Mouse (Mus musculus) kidney, embryonic 16.5 days (tissue): Measurements from ENCODE around the gene Zfp189. TPM values are rescaled to one million over a fixed set of nuclear protein-coding genes. Genes with fewer than 3 reads are reported as not detected.
"Not testable (repeated sequence)": the region's sequence is repeated elsewhere in the genome, so short reads cannot be mapped to it uniquely, and the experiment has no call there.

Experiments
- ATAC-seq: fragments of 200-750 bp; cut with Nextera tagmentation; 2 replicates; pipeline ENCODE4 v1.8.0; 2017; ENCODE audit warnings: moderate TSS enrichment; ENCODE audit not compliant: low FRiP score, low TSS enrichment
- H3K27ac ChIP-seq: fragments of 300-500 bp; sonication (generic); 2 replicates; pipeline ENCODE4 v1.5.1; 2014; ENCODE audit warnings: low read length
- H3K27me3 ChIP-seq: fragments of 300-500 bp; sonication (generic); 2 replicates; pipeline ENCODE4 v1.6.1; 2014; ENCODE audit warnings: low read length, control low read depth, mixed read lengths; ENCODE audit not compliant: insufficient read depth
- H3K36me3 ChIP-seq: fragments of 300-500 bp; sonication (generic); 2 replicates; pipeline ENCODE4 v1.6.1; 2014; ENCODE audit warnings: low read length, control low read depth, mixed read lengths; ENCODE audit not compliant: insufficient read depth
- H3K4me1 ChIP-seq: fragments of 300-500 bp; sonication (generic); 2 replicates; pipeline ENCODE4 v1.6.1; 2014; ENCODE audit warnings: low read length, control low read depth, mixed read lengths; ENCODE audit not compliant: insufficient read depth
- H3K4me2 ChIP-seq: fragments of 300-500 bp; sonication (generic); replicated peaks from 2 replicates; pipeline ENCODE4 v1.6.1; 2014; ENCODE audit warnings: low read depth, low read length
- H3K4me3 ChIP-seq: fragments of 300-500 bp; sonication (generic); 2 replicates; pipeline ENCODE4 v1.5.1; 2014; ENCODE audit warnings: mild to moderate bottlenecking, low read length
- H3K9ac ChIP-seq: fragments of 300-500 bp; sonication (generic); replicated peaks from 2 replicates; pipeline ENCODE4 v1.6.1; 2014; ENCODE audit warnings: low read length
- H3K9me3 ChIP-seq: fragments of 300-500 bp; sonication (generic); 2 replicates; pipeline ENCODE4 v1.6.1; 2016; ENCODE audit warnings: low read length, control low read depth
- WGBS: fragments of 180-500 bp; shearing (Covaris S2); extraction: QIAGEN DNeasy Blood & Tissue Kit; methylation state at CpG from one replicate; pipeline ENCODE4 v1.1.7; 2014; 5-methylcytosine and 5-hydroxymethylcytosine counted together
- polyA plus RNA-seq: library from polyadenylated mRNA; unstranded; fragments of >200 nt; fragmentation: Nextera tagmentation; extraction: Ambion mirVana; gene quantifications from 2 replicates; pipeline ENCODE4 v1.2.1, GENCODE M21; 2015

The Zfp189 gene
- polyA plus RNA-seq, 1 experiment from 2014 or later: 11.1 TPM

- not testable (repeated sequence) for H3K36me3 ChIP-seq, H3K27me3 ChIP-seq, H3K27ac ChIP-seq, H3K9me3 ChIP-seq, H3K4me3 ChIP-seq, H3K4me1 ChIP-seq, H3K9ac ChIP-seq, ATAC-seq, H3K4me2 ChIP-seq
- 78% methylated on average over 3 of the region's 3 CpGs for WGBS
Measured at GRCm38 (mm10) chr4:49485934-49486650, 34.9 kb upstream of the Zfp189 start.

- no peak overlapping the region for H3K9ac ChIP-seq
- 84% methylated on average over 1 of the region's 1 CpGs for WGBS
- no peak overlapping the region for H3K4me2 ChIP-seq
- H3K36me3 ChIP-seq: no peaks in the 10 kb centered on the region
- H3K9me3 ChIP-seq: no peaks in the 10 kb centered on the region
- no peaks in the 10 kb centered on the region for H3K4me1 ChIP-seq
- no peaks in the 10 kb centered on the region for H3K27me3 ChIP-seq
- H3K27ac ChIP-seq: no peak overlapping the region
- H3K4me3 ChIP-seq: no peak overlapping the region
- no peak for ATAC-seq
Measured at GRCm38 (mm10) chr4:49503563-49503962, 17.4 kb upstream of the Zfp189 start.

- Histone ChIP-seq H3K4me3 (no peak within 1 kb of the TSS), H3K36me3 (no peaks in the 10 kb centered on the region), H3K27ac (no peak within 1 kb of the TSS), H3K4me2 (no peak within 1 kb of the TSS), H3K27me3 (no peaks in the 10 kb centered on the region), H3K9ac (no peak within 1 kb of the TSS), H3K4me1 (no peaks in the 10 kb centered on the region), H3K9me3 (no peaks in the 10 kb centered on the region)
- no peak for ATAC-seq
- 69% methylated on average over 3 of the region's 3 CpGs for WGBS
Measured at GRCm38 (mm10) chr4:49506386-49506785, 14.6 kb upstream of the Zfp189 start, which contains the start of gene Baat. Gene Baat, minus strand, starts transcription at chr4:49506557.

GRCm38 (mm10) chr4:49509183-49509582, 11.8 kb upstream of the Zfp189 start:
- Histone ChIP-seq H3K9me3 (no peaks in the 10 kb centered on the region), H3K27ac (no peak overlapping the region), H3K27me3 (no peaks in the 10 kb centered on the region), H3K9ac (no peak overlapping the region), H3K4me1 (no peaks in the 10 kb centered on the region), H3K36me3 (peaks cover 12% of the 10 kb centered on the region), H3K4me3 (no peak overlapping the region), H3K4me2 (no peak overlapping the region)
- 87% methylated on average over 2 of the region's 2 CpGs for WGBS
- ATAC-seq: 0 out of 2 replicates have a peak, but pooled peaks have one; percentile 54

GRCm38 (mm10) chr4:49510236-49510835, 10.6 kb upstream of the Zfp189 start:
- not testable (repeated sequence) for H3K9me3 ChIP-seq, H3K27me3 ChIP-seq, H3K9ac ChIP-seq, ATAC-seq, H3K27ac ChIP-seq, H3K4me2 ChIP-seq, H3K4me1 ChIP-seq, H3K4me3 ChIP-seq
- peaks cover 16% of the 10 kb centered on the region for H3K36me3 ChIP-seq
- WGBS: 75% methylated on average over 1 of the region's 1 CpGs

GRCm38 (mm10) chr4:49512636-49513035, 8.3 kb upstream of the Zfp189 start:
- no peaks in the 10 kb centered on the region for H3K9me3 ChIP-seq
- 85% methylated on average over 4 of the region's 4 CpGs for WGBS
- H3K27ac ChIP-seq: no peak overlapping the region
- H3K9ac ChIP-seq: no peak overlapping the region
- ATAC-seq: no peak
- peaks cover 20% of the 10 kb centered on the region for H3K36me3 ChIP-seq
- H3K4me2 ChIP-seq: no peak overlapping the region
- no peak overlapping the region for H3K4me3 ChIP-seq
- H3K27me3 ChIP-seq: no peaks in the 10 kb centered on the region
- H3K4me1 ChIP-seq: no peaks in the 10 kb centered on the region

- WGBS: 98% methylated on average over 6 of the region's 6 CpGs
- Histone ChIP-seq H3K9ac (no peak overlapping the region), H3K27ac (no peak overlapping the region), H3K4me1 (peaks cover 5% of the 10 kb centered on the region), H3K36me3 (peaks cover 20% of the 10 kb centered on the region), H3K9me3 (no peaks in the 10 kb centered on the region), H3K27me3 (no peaks in the 10 kb centered on the region), H3K4me2 (no peak overlapping the region), H3K4me3 (no peak overlapping the region)
- ATAC-seq: no peak
Measured at GRCm38 (mm10) chr4:49514441-49514840, 6.5 kb upstream of the Zfp189 start.

GRCm38 (mm10) chr4:49519476-49519875, 1.5 kb upstream of the Zfp189 start:
- Histone ChIP-seq H3K27me3 (no peaks in the 10 kb centered on the region), H3K9ac (no peak overlapping the region), H3K36me3 (peaks cover 16% of the 10 kb centered on the region), H3K4me3 (0 out of 2 replicates have a peak overlapping the region, but pooled peaks have one; percentile 2), H3K27ac (no peak overlapping the region), H3K9me3 (no peaks in the 10 kb centered on the region), H3K4me1 (peaks cover 14% of the 10 kb centered on the region), H3K4me2 (peak overlapping the region; percentile 8)
- no peak for ATAC-seq
- WGBS: 77% methylated on average over 5 of the region's 5 CpGs

GRCm38 (mm10) chr4:49521346-49521745, 370 bp downstream of the Zfp189 start:
- Histone ChIP-seq H3K27ac (no peak overlapping the region), H3K4me3 (peak overlapping the region; percentile 76)
- ATAC-seq: peak; percentile 31; the same call in 1 of the 2 replicates

GRCm38 (mm10) chr4:49522576-49522975, 1.6 kb downstream of the Zfp189 start:
- H3K4me3 ChIP-seq: no peak overlapping the region; the same call in 1 of the 2 replicates
- H3K4me1 ChIP-seq: peaks cover 14% of the 10 kb centered on the region
- peaks cover 14% of the 10 kb centered on the region for H3K36me3 ChIP-seq

More at GRCm38 (mm10) chr4:49521346-49521745, 370 bp downstream of the Zfp189 start:
- H3K36me3 ChIP-seq: peaks cover 18% of the 10 kb centered on the region
- H3K27me3 ChIP-seq: no peaks in the 10 kb centered on the region
- H3K9ac ChIP-seq: peak overlapping the region; percentile 77
- H3K4me2 ChIP-seq: peak overlapping the region; percentile 69
- under 1% methylated on average over 17 of the region's 17 CpGs for WGBS
- no peaks in the 10 kb centered on the region for H3K9me3 ChIP-seq
- H3K4me1 ChIP-seq: peaks cover 14% of the 10 kb centered on the region

More at GRCm38 (mm10) chr4:49522576-49522975, 1.6 kb downstream of the Zfp189 start:
- Histone ChIP-seq H3K27ac (no peak overlapping the region), H3K4me2 (no peak overlapping the region), H3K9me3 (no peaks in the 10 kb centered on the region), H3K9ac (no peak overlapping the region), H3K27me3 (no peaks in the 10 kb centered on the region)
- no peak for ATAC-seq
- whole genome bisulfite sequencing: 75% methylated on average over 9 of the region's 9 CpGs
